Mouse (Mus musculus) gastrocnemius, adult 2 months (tissue): Measurements from ENCODE around the gene Fam117b. TPM values are rescaled to one million over a fixed set of nuclear protein-coding genes. Genes with fewer than 3 reads are reported as not detected.

Experiments
- DNase-seq: peaks from one replicate; pipeline ENCODE4 v3.0.0; 2022
- H3K27ac ChIP-seq: fragments of 200-600 bp; 2 replicates; pipeline ENCODE4 v1.8.1; 2022; ENCODE audit warnings: mild to moderate bottlenecking
- H3K4me3 ChIP-seq: fragments of 200-600 bp; 2 replicates; pipeline ENCODE4 v1.8.1; 2022; ENCODE audit warnings: mild to moderate bottlenecking, moderate library complexity
- CTCF ChIP-seq: fragments of 200-600 bp; IDR thresholded peaks from 2 replicates; pipeline ENCODE4 v1.8.1; 2022; ENCODE audit warnings: antibody characterized with exemption, mild to moderate bottlenecking, moderate library complexity
- intact Hi-C: fragments of 180-260 bp; cut with DNase I; formaldehyde crosslinking; loops from one replicate; pipeline ENCODE4 v1.15.1; 2025
- total RNA-seq, 2 experiments: library from RNA; stranded (reverse); gene quantifications; 2 replicates each; pipeline ENCODE4 v1.2.3; 2021

Fam117b gene
- total RNA-seq, 2 experiments from 2014 or later, result 4.4 to 9.3 TPM

DNA sequence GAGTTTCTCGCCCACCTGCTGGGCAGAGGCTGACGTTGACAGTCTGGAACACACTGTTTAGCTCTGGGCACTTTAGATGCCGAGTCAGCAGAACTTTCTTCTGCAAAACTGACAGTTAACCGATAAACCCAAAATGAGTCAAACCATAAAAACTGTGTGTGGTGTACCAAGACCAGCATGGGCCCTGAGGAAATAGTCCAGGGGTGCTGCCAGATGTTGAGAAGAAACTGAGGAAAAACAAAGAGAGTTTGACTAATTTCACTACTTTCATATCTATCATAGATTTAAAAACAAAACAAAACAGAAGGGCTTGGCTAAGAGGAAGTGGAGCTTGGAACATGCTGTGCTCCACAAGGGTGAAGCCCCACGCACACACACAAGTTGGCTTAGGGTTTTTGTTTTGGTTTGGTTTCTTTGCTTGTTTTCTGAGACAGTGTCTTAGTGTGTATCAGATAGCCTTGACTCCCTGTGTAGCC, 103.4 kb downstream of the Fam117b start:
- no peak for DNase-seq
- no peak for TF ChIP-seq CTCF
- no peak overlapping the region for H3K4me3 ChIP-seq
- intact Hi-C loops, result no loop called here
- peak overlapping the region; percentile 56 for H3K27ac ChIP-seq

GRCm38 (mm10) chr1:60017031-60017469, 104.2 kb downstream of the Fam117b start:
- TF ChIP-seq CTCF, result no peak
- Histone ChIP-seq H3K4me3 (no peak overlapping the region), H3K27ac (peak overlapping the region; percentile 56; the same call in 1 of the 2 replicates)
- no peak for DNase-seq
- intact Hi-C loops, result no loop called here

Other genes with a start within 250 kb of the Fam117b start
- gene Sumo1, start 242.2 kb upstream of the Fam117b start, total RNA-seq, result 10 to 100 TPM; 50.3 to 69.0 TPM
- 10 to 100 TPM; 25.8 to 28.6 TPM for gene Nop58, start 228.0 kb upstream of the Fam117b start, total RNA-seq
- gene Bmpr2, start 149.6 kb upstream of the Fam117b start, total RNA-seq, result 10 to 100 TPM; 46.8 to 47.8 TPM
- under 1 TPM; 0.20 to 0.48 TPM for gene Ica1l, start 130.2 kb downstream of the Fam117b start, total RNA-seq
- gene Carf, start 185.2 kb downstream of the Fam117b start, total RNA-seq, result 1 to 10 TPM; 3.9 to 6.5 TPM
- 10 to 100 TPM; 12.7 to 13.8 TPM for gene Wdr12, start 185.6 kb downstream of the Fam117b start, total RNA-seq